Mouse (Mus musculus): ENCODE data around the gene Sohlh2. TPM values are rescaled to one million over a fixed set of nuclear protein-coding genes. Genes with fewer than 3 reads are reported as not detected.

Sohlh2 gene
- polyA plus RNA-seq (2014; fragmentation: Nextera tagmentation; extraction: Ambion mirVana) = 0.13 TPM in 1 of 2 replicates, not detected in the other

- Histone ChIP-seq H3K4me2 (replicated peaks) (no peak within 1 kb of the TSS), H3K9ac (no peak within 1 kb of the TSS), H3K27ac (no peak within 1 kb of the TSS), H3K4me1 (replicated peaks; ENCODE audit: control insufficient read depth, insufficient read depth, low read length) (no peaks in the 10 kb centered on the region), H3K36me3 (replicated peaks; ENCODE audit: control insufficient read depth, insufficient read depth) (no peaks in the 10 kb centered on the region), H3K27me3 (ENCODE audit: control insufficient read depth, insufficient read depth, low read length) (no peaks in the 10 kb centered on the region), H3K9me3 (ENCODE audit: control insufficient read depth, low read length) (no peaks in the 10 kb centered on the region), H3K4me3 (replicated peaks; ENCODE audit: low read length) (no peak within 1 kb of the TSS)
- DNase-seq (ENCODE audit: low spot score) (no peak), ATAC-seq (ENCODE audit: low FRiP score) (0 out of 2 replicates have a peak, but pooled peaks have one; percentile 40)
- WGBS = 93% methylated on average over 22 of the region's 22 CpGs
These were observed at the start of gene Sohlh2 for GRCm38 (mm10) chr3:55181766-55182165. Sohlh2 (plus strand) TSS chr3:55182028.

- no peaks in the 10 kb centered on the region for H3K9me3 ChIP-seq (ENCODE audit: control insufficient read depth, low read length)
- H3K36me3 ChIP-seq (replicated peaks; ENCODE audit: control insufficient read depth, insufficient read depth) = peaks cover 53% of the 10 kb centered on the region
- ATAC-seq (ENCODE audit: low FRiP score) (no peak), DNase-seq (ENCODE audit: low spot score) (no peak)
- no peak within 1 kb of the TSS for H3K4me2 ChIP-seq (replicated peaks)
- H3K27ac ChIP-seq = no peak within 1 kb of the TSS
- H3K9ac ChIP-seq = no peak within 1 kb of the TSS
- H3K27me3 ChIP-seq (ENCODE audit: control insufficient read depth, insufficient read depth, low read length) = no peaks in the 10 kb centered on the region
- H3K4me3 ChIP-seq (replicated peaks; ENCODE audit: low read length) = no peak within 1 kb of the TSS
- H3K4me1 ChIP-seq (replicated peaks; ENCODE audit: control insufficient read depth, insufficient read depth, low read length) = no peaks in the 10 kb centered on the region
These were observed 44.8 kb upstream of the Sohlh2 start, which contains the start of gene Ccdc169 for GRCm38 (mm10) chr3:55137039-55137438. Ccdc169 (plus strand) TSS chr3:55137339.

- H3K27ac ChIP-seq = no peak overlapping the region
- no peaks in the 10 kb centered on the region for H3K27me3 ChIP-seq (ENCODE audit: control insufficient read depth, insufficient read depth, low read length)
- no peak overlapping the region for H3K4me3 ChIP-seq (replicated peaks; ENCODE audit: low read length)
- no peak overlapping the region for H3K9ac ChIP-seq
- H3K36me3 ChIP-seq (replicated peaks; ENCODE audit: control insufficient read depth, insufficient read depth) = peaks cover 32% of the 10 kb centered on the region
- no peak for DNase-seq (ENCODE audit: low spot score)
- no peak overlapping the region for H3K4me2 ChIP-seq (replicated peaks)
- no peaks in the 10 kb centered on the region for H3K4me1 ChIP-seq (replicated peaks; ENCODE audit: control insufficient read depth, insufficient read depth, low read length)
- H3K9me3 ChIP-seq (ENCODE audit: control insufficient read depth, low read length) = no peaks in the 10 kb centered on the region
- no peak for ATAC-seq (ENCODE audit: low FRiP score)
- WGBS = 95% methylated on average over 12 of the region's 12 CpGs
These were observed 42.0 kb upstream of the Sohlh2 start for GRCm38 (mm10) chr3:55139837-55140236.

GRCm38 (mm10) chr3:55141401-55141800 lies 40.4 kb upstream of the Sohlh2 start:
- no peaks in the 10 kb centered on the region for H3K9me3 ChIP-seq (ENCODE audit: control insufficient read depth, low read length)
- no peaks in the 10 kb centered on the region for H3K27me3 ChIP-seq (ENCODE audit: control insufficient read depth, insufficient read depth, low read length)
- H3K36me3 ChIP-seq (replicated peaks; ENCODE audit: control insufficient read depth, insufficient read depth) = peaks cover 17% of the 10 kb centered on the region
- ATAC-seq (ENCODE audit: low FRiP score) (no peak), DNase-seq (ENCODE audit: low spot score) (no peak)
- H3K4me2 ChIP-seq (replicated peaks) = no peak overlapping the region
- H3K4me1 ChIP-seq (replicated peaks; ENCODE audit: control insufficient read depth, insufficient read depth, low read length) = no peaks in the 10 kb centered on the region
- H3K9ac ChIP-seq = no peak overlapping the region
- 54% methylated on average over 2 of the region's 2 CpGs for WGBS
- no peak overlapping the region for H3K27ac ChIP-seq
- no peak overlapping the region for H3K4me3 ChIP-seq (replicated peaks; ENCODE audit: low read length)

GRCm38 (mm10) chr3:55144916-55145315 lies 36.9 kb upstream of the Sohlh2 start:
- ATAC-seq (ENCODE audit: low FRiP score) (no peak), DNase-seq (ENCODE audit: low spot score) (no peak)
- Histone ChIP-seq H3K9ac (no peak overlapping the region), H3K4me3 (replicated peaks; ENCODE audit: low read length) (no peak overlapping the region), H3K27me3 (ENCODE audit: control insufficient read depth, insufficient read depth, low read length) (no peaks in the 10 kb centered on the region), H3K4me1 (replicated peaks; ENCODE audit: control insufficient read depth, insufficient read depth, low read length) (no peaks in the 10 kb centered on the region), H3K27ac (no peak overlapping the region), H3K36me3 (replicated peaks; ENCODE audit: control insufficient read depth, insufficient read depth) (no peaks in the 10 kb centered on the region), H3K4me2 (replicated peaks) (no peak overlapping the region), H3K9me3 (ENCODE audit: control insufficient read depth, low read length) (no peaks in the 10 kb centered on the region)
- WGBS = 69% methylated on average over 4 of the region's 4 CpGs

GRCm38 (mm10) chr3:55146441-55146840 lies 35.4 kb upstream of the Sohlh2 start:
- ATAC-seq (ENCODE audit: low FRiP score) (no peak), DNase-seq (ENCODE audit: low spot score) (no peak)
- Histone ChIP-seq H3K27me3 (ENCODE audit: control insufficient read depth, insufficient read depth, low read length) (no peaks in the 10 kb centered on the region), H3K4me3 (replicated peaks; ENCODE audit: low read length) (no peak overlapping the region), H3K4me1 (replicated peaks; ENCODE audit: control insufficient read depth, insufficient read depth, low read length) (no peaks in the 10 kb centered on the region), H3K9me3 (ENCODE audit: control insufficient read depth, low read length) (no peaks in the 10 kb centered on the region), H3K27ac (no peak overlapping the region), H3K4me2 (replicated peaks) (no peak overlapping the region), H3K36me3 (replicated peaks; ENCODE audit: control insufficient read depth, insufficient read depth) (no peaks in the 10 kb centered on the region), H3K9ac (no peak overlapping the region)
- WGBS = 78% methylated on average over 6 of the region's 6 CpGs

GRCm38 (mm10) chr3:55147156-55147555 lies 34.7 kb upstream of the Sohlh2 start:
- Histone ChIP-seq H3K9me3 (ENCODE audit: control insufficient read depth, low read length) (no peaks in the 10 kb centered on the region), H3K27ac (no peak overlapping the region), H3K9ac (no peak overlapping the region), H3K4me2 (replicated peaks) (no peak overlapping the region), H3K36me3 (replicated peaks; ENCODE audit: control insufficient read depth, insufficient read depth) (no peaks in the 10 kb centered on the region), H3K27me3 (ENCODE audit: control insufficient read depth, insufficient read depth, low read length) (no peaks in the 10 kb centered on the region), H3K4me3 (replicated peaks; ENCODE audit: low read length) (no peak overlapping the region), H3K4me1 (replicated peaks; ENCODE audit: control insufficient read depth, insufficient read depth, low read length) (no peaks in the 10 kb centered on the region)
- DNase-seq (ENCODE audit: low spot score) (no peak), ATAC-seq (ENCODE audit: low FRiP score) (no peak)
- WGBS = 85% methylated on average over 2 of the region's 2 CpGs

- DNase-seq (ENCODE audit: low spot score) = no peak
- Histone ChIP-seq H3K27me3 (ENCODE audit: control insufficient read depth, insufficient read depth, low read length) (no peaks in the 10 kb centered on the region), H3K36me3 (replicated peaks; ENCODE audit: control insufficient read depth, insufficient read depth) (no peaks in the 10 kb centered on the region), H3K9ac (no peak overlapping the region), H3K27ac (no peak overlapping the region), H3K4me2 (replicated peaks) (no peak overlapping the region), H3K9me3 (ENCODE audit: control insufficient read depth, low read length) (no peaks in the 10 kb centered on the region), H3K4me3 (replicated peaks; ENCODE audit: low read length) (no peak overlapping the region), H3K4me1 (replicated peaks; ENCODE audit: control insufficient read depth, insufficient read depth, low read length) (no peaks in the 10 kb centered on the region)
- ATAC-seq (ENCODE audit: low FRiP score) = no peak
- WGBS = 21% methylated on average over 3 of the region's 3 CpGs
These were observed 33.7 kb upstream of the Sohlh2 start for GRCm38 (mm10) chr3:55148091-55148490.

GRCm38 (mm10) chr3:55151656-55152433 lies 30.0 kb upstream of the Sohlh2 start:
- 44% methylated on average over 7 of the region's 7 CpGs for WGBS
- Histone ChIP-seq H3K4me3 (replicated peaks; ENCODE audit: low read length) (no peak overlapping the region), H3K4me1 (replicated peaks; ENCODE audit: control insufficient read depth, insufficient read depth, low read length) (no peaks in the 10 kb centered on the region), H3K9me3 (ENCODE audit: control insufficient read depth, low read length) (no peaks in the 10 kb centered on the region), H3K27ac (no peak overlapping the region), H3K4me2 (replicated peaks) (no peak overlapping the region), H3K36me3 (replicated peaks; ENCODE audit: control insufficient read depth, insufficient read depth) (no peaks in the 10 kb centered on the region), H3K27me3 (ENCODE audit: control insufficient read depth, insufficient read depth, low read length) (no peaks in the 10 kb centered on the region), H3K9ac (no peak overlapping the region)
- ATAC-seq (ENCODE audit: low FRiP score) = peak; percentile 46; the same call in 1 of the 2 replicates
- peak; percentile 85 for DNase-seq (ENCODE audit: low spot score)

Measured in hindbrain, embryonic 14.5 days (tissue).